ENCODE assay signal across 19 mouse cellular contexts in the genomic region with DNA sequence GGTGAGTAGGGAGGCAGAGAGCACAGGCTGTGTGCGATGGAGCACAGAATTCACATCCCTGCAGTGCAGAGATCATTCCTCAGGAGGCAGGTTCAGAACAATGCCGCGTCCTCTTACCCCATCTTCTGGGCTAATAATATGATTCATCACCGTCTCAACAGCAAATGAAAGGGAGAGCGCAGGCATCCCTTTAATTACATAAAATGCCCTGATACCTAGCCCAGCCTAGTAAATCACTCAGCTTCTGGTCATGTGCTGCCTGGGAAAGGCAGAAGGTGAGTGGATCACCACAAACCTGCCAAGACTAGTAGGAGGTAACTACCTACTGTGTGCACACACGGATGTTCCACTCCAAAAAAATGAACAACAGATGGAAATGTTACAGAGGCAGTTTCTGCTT. TPM values are rescaled to one million over a fixed set of nuclear protein-coding genes. Genes with fewer than 3 reads are reported as not detected.
"Had no signal": no experiment of that assay in that cellular context is flagged by ENCODE, and none has a peak within 500 bp of the region (broad histone marks: within the 10 kb centered on the region; RNA-seq: fewer than 3 reads in every experiment).

No protein-coding gene starts in this region.

- H3K4me3 ChIP-seq: lung, embryonic 15.5 days; megakaryocyte, embryonic 14.5 days; midbrain, embryonic 13.5 days; midbrain, embryonic 15.5 days; neural tube, embryonic 12.5 days; stomach, embryonic 15.5 days had no signal

- H3K27ac ChIP-seq: lung, embryonic 15.5 days; macrophage; midbrain, embryonic 13.5 days; midbrain, embryonic 15.5 days; neural tube, embryonic 12.5 days; stomach, embryonic 15.5 days; stomach, postnatal 0 days had no signal

- DNase-seq: liver, postnatal 0 days; lung, adult 2 months; lung, postnatal 14 days; lung, postnatal 36 days; right cerebral cortex, postnatal 14 days; thymus, adult 2 months; thymus, postnatal 25 days had no signal

RNA-seq across cellular contexts. Expression of a gene that starts 57.0 kb away (rescaled TPM):
- total RNA-seq: megakaryocyte progenitor cell, adult 5-6 weeks; midbrain, postnatal 0 days; monocyte, adult 5-6 weeks; neutrophil, adult 5-6 weeks had no signal
